Mouse (Mus musculus): ENCODE data around the gene Pde9a. TPM values are rescaled to one million over a fixed set of nuclear protein-coding genes. Genes with fewer than 3 reads are reported as not detected.

Gene Pde9a
- polyA plus RNA-seq, 1 experiment from 2014 or later: 34.8 TPM

DNA sequence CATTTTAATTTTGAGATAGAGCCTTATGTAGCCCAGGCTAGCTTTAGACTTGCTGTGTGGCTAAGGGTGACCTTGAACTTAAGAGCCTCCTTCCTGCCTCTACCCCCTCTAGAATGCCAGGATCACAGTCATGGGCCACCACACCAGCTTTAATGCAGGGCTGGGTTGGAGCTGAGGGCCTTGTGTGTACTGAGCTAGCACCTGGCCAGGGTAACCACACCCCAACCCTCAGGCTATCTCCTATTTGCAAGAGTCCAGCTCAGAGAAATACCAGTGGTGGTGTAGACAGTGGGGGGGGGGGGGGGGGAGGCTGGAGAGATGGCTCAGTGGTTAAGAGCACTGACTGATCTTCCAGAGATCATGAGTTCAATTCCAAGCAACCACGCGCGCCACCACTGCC is 139.8 kb downstream of the Pde9a start:
- no peak for ATAC-seq (ENCODE audit: borderline replicate concordance, extremely low read depth, low FRiP score, low TSS enrichment)
- 98% methylated on average over 3 of the region's 3 CpGs for WGBS
- peaks cover 12% of the 10 kb centered on the region for H3K4me1 ChIP-seq
- H3K36me3 ChIP-seq: peaks cover 44% of the 10 kb centered on the region
- no peaks in the 10 kb centered on the region for H3K9me3 ChIP-seq
- H3K27ac ChIP-seq: no peak overlapping the region
- no peak overlapping the region for H3K4me2 ChIP-seq
- H3K27me3 ChIP-seq: no peaks in the 10 kb centered on the region
- no peak overlapping the region for H3K4me3 ChIP-seq
- H3K9ac ChIP-seq: no peak overlapping the region

Other genes with a start within 250 kb of the Pde9a start
- 0.40 TPM in 1 of 2 replicates, not detected in the other for gene Tff2, start 241.9 kb upstream of the Pde9a start, polyA plus RNA-seq (2015; fragmentation: Nextera tagmentation; extraction: Ambion mirVana)
- not detected in 2 replicates for gene Tff1, start 220.9 kb upstream of the Pde9a start, polyA plus RNA-seq (2015; fragmentation: Nextera tagmentation; extraction: Ambion mirVana)
- 0.06 TPM in 1 of 2 replicates, not detected in the other for gene Tmprss3, start 187.2 kb upstream of the Pde9a start, polyA plus RNA-seq (2015; fragmentation: Nextera tagmentation; extraction: Ambion mirVana)
- 0.36 and 2.0 TPM in 2 replicates for gene Ubash3a, start 178.3 kb upstream of the Pde9a start, polyA plus RNA-seq (2015; fragmentation: Nextera tagmentation; extraction: Ambion mirVana)
- gene Rsph1, start 108.8 kb upstream of the Pde9a start, polyA plus RNA-seq (2015; fragmentation: Nextera tagmentation; extraction: Ambion mirVana): 8.1 and 8.2 TPM in 2 replicates
- 7.6 and 9.2 TPM in 2 replicates for gene Slc37a1, start 99.4 kb upstream of the Pde9a start, polyA plus RNA-seq (2015; fragmentation: Nextera tagmentation; extraction: Ambion mirVana)
- gene Wdr4, start 133.8 kb downstream of the Pde9a start, polyA plus RNA-seq (2015; fragmentation: Nextera tagmentation; extraction: Ambion mirVana): 38.0 and 39.9 TPM in 2 replicates
- 237 and 240 TPM in 2 replicates for gene Ndufv3, start 133.9 kb downstream of the Pde9a start, polyA plus RNA-seq (2015; fragmentation: Nextera tagmentation; extraction: Ambion mirVana)
- 41.6 and 42.4 TPM in 2 replicates for gene Pknox1, start 178.5 kb downstream of the Pde9a start, polyA plus RNA-seq (2015; fragmentation: Nextera tagmentation; extraction: Ambion mirVana)